Mouse (Mus musculus) liver, adult 2 months (tissue): ENCODE data around the gene Tmem198. TPM values are rescaled to one million over a fixed set of nuclear protein-coding genes. Genes with fewer than 3 reads are reported as not detected.

Experiments
- DNase-seq: peaks from one replicate; pipeline ENCODE4 v3.0.0-alpha.2; 2011; ENCODE audit warnings: low read depth, low spot score; ENCODE audit errors: extremely low read depth
- H3K27ac ChIP-seq: fragments of 200-500 bp; replicated peaks from 2 replicates; pipeline ENCODE4 v1.5.1; 2012; ENCODE audit warnings: low read depth, mild to moderate bottlenecking, control low read depth, inconsistent platforms, low read length; ENCODE audit not compliant: insufficient read depth
- H3K27me3 ChIP-seq: fragments of 200-500 bp; 2 replicates; pipeline ENCODE4 v1.6.1; 2012; ENCODE audit warnings: mild to moderate bottlenecking, moderate library complexity, low read length, inconsistent platforms; ENCODE audit not compliant: control insufficient read depth, insufficient read depth
- H3K36me3 ChIP-seq: fragments of 200-500 bp; 2 replicates; pipeline ENCODE4 v1.6.1; 2012; ENCODE audit warnings: low read length, inconsistent platforms; ENCODE audit not compliant: control insufficient read depth, insufficient read depth
- H3K4me1 ChIP-seq: fragments of 200-500 bp; 2 replicates; pipeline ENCODE4 v1.6.1; 2011; ENCODE audit warnings: low read length; ENCODE audit not compliant: control insufficient read depth, insufficient read depth
- H3K4me3 ChIP-seq: fragments of 200-500 bp; 2 replicates; pipeline ENCODE4 v1.5.1; 2011; ENCODE audit warnings: low read depth, mild to moderate bottlenecking, control low read depth, low read length, moderate library complexity; ENCODE audit not compliant: insufficient read depth
- H3K79me2 ChIP-seq: fragments of 200-500 bp; 2 replicates; pipeline ENCODE4 v1.6.1; 2012; ENCODE audit warnings: inconsistent platforms, mild to moderate bottlenecking, low read length, moderate library complexity; ENCODE audit not compliant: control insufficient read depth, insufficient read depth
- H3K9ac ChIP-seq: fragments of 200-500 bp; 2 replicates; pipeline ENCODE4 v1.6.1; 2012; ENCODE audit warnings: low read depth, mild to moderate bottlenecking, control low read depth, inconsistent platforms, low read length
- CTCF ChIP-seq: fragments of 200-500 bp; IDR thresholded peaks from 2 replicates; pipeline ENCODE4 v1.5.1; 2011; ENCODE audit warnings: low read depth, low read length, control low read depth
- POLR2A ChIP-seq: fragments of 200-500 bp; IDR thresholded peaks from 2 replicates; pipeline ENCODE4 v1.6.1; 2011; ENCODE audit warnings: low read length, control low read depth; ENCODE audit not compliant: insufficient read depth; ENCODE audit errors: extremely low read depth
- WGBS: fragments of 180-500 bp; shearing (Covaris S2); methylation state at CpG from one replicate; pipeline ENCODE4 v1.1.7; 2018; 5-methylcytosine and 5-hydroxymethylcytosine counted together
- polyA plus RNA-seq: library from polyadenylated mRNA; depleted of rRNA; stranded (reverse); fragments of >200 nt; gene quantifications from 2 replicates; pipeline ENCODE4 v1.2.3, GENCODE M21; 2012
- total RNA-seq: library from RNA; depleted of rRNA; stranded (reverse); fragments of >200 nt; gene quantifications from 2 replicates; pipeline ENCODE4 v1.2.3, GENCODE M21; 2014

Gene Tmem198
- total and polyA plus RNA-seq, 2 experiments: 0.06 to 0.55 TPM

DNA sequence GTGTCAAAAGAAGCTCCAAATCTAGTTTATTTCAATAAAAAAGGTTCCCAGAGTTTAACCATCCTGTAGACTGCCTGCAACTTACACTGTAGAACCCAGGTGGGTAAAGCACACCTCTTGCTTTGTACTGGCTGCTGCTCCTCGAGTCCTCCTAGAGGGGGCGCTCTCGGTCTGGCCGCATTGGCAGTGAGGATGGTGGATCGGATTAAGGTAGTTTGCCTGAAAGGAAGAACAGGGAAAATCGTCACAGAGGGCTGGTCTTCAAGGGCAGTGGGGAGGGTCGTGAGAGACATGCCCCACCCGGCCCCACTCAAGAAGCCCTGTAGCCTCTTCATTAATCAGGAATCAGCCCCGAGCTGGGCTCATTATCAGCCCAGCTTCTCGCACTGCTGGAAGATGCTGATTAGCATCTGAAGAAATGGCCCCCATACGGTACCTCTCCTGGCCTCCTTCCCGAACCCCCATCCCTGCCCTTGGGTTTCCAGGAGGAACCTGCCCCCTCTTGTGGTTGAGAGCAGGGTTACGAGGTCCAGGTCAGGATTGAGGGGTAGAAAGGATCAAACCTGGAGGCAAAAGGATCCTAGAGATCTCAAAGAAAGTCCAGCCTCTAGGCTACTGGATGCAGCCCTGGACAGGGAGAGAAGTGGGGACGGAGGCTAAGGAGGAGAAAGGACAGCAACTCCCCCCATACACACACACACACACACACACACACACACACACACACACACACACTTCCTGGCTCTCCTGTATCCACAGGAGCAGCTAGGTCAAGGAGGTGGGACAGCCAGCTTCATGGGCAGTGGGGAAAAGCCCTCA, 22.4 kb upstream of the Tmem198 start:
- DNase-seq: no peak
- no peak overlapping the region for H3K27ac ChIP-seq
- H3K4me1 ChIP-seq: no peaks in the 10 kb centered on the region
- no peak overlapping the region for H3K9ac ChIP-seq
- peaks cover 9% of the 10 kb centered on the region for H3K27me3 ChIP-seq
- no peak overlapping the region for H3K4me3 ChIP-seq
- H3K36me3 ChIP-seq: no peaks in the 10 kb centered on the region
- peak; percentile 42 for TF ChIP-seq CTCF
- no peak for TF ChIP-seq POLR2A
- no peaks in the 10 kb centered on the region for H3K79me2 ChIP-seq
- WGBS: 23% methylated on average over 14 of the region's 14 CpGs

DNA sequence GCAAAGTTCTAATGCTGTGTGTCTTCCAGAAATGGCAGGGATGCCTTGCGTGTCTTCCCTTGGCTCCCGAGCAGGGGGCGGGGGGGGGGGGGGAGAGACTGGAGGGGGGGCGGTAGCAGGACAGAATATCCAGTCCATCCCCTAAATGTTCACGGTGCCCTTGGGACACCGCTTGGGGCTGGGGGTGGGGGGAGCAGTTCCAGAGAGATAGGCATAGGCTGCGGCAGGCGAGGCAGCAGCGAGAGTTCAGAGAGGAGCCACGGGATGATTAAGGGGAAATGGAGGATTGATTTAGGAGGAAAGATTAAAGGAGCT, 21.7 kb upstream of the Tmem198 start:
- Histone ChIP-seq H3K36me3 (no peaks in the 10 kb centered on the region), H3K4me3 (no peak overlapping the region), H3K27me3 (peaks cover 14% of the 10 kb centered on the region), H3K4me1 (no peaks in the 10 kb centered on the region), H3K79me2 (no peaks in the 10 kb centered on the region), H3K9ac (no peak overlapping the region), H3K27ac (no peak overlapping the region)
- no peak for TF ChIP-seq POLR2A
- TF ChIP-seq CTCF: no peak
- DNase-seq: no peak
- 10% methylated on average over 8 of the region's 10 CpGs for WGBS

DNA sequence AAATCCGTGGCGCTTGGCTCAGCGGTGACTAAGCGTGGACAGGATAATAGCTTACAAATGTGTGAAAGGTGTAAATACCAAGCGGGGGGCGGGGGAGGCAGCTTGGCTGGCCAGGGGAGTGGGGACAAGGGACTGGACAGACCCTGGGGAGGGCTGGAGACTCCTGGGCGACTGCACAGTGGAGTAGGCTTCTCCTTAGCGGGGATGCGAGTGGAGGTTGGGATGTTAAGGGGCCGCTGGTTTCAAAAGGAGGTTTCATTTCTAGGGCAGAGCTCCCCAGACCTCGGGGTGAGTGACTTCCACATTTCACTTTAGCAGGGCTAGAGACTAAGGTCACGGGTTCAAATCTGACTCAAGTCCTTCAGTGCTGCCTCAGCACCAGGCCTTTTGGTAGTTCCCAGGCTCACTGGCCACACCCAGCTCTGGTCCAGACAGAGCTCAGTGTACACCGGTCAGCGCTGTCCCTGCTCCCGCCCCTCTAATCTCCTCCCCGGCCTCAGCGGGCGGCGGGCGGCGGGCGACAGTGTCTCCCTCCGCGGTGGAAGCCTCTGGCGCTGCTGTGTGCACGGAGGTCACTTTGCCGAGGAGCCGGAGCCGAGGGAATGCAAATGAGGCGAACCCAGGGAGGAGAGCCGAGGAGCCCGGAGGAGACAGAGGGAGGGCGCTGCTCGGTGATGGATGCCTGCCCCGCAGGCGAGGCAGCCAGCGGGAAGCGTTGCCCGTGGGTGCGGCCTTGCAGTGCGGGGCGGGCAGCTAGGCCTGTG, 21.1 kb upstream of the Tmem198 start:
- Histone ChIP-seq H3K36me3 (no peaks in the 10 kb centered on the region), H3K9ac (no peak overlapping the region), H3K4me3 (no peak overlapping the region; the same call in 1 of the 2 replicates), H3K79me2 (no peaks in the 10 kb centered on the region), H3K27ac (no peak overlapping the region), H3K27me3 (peaks cover 14% of the 10 kb centered on the region), H3K4me1 (no peaks in the 10 kb centered on the region)
- no peak for DNase-seq
- no peak for TF ChIP-seq POLR2A
- TF ChIP-seq CTCF: no peak
- WGBS: 6% methylated on average over 42 of the region's 42 CpGs

DNA sequence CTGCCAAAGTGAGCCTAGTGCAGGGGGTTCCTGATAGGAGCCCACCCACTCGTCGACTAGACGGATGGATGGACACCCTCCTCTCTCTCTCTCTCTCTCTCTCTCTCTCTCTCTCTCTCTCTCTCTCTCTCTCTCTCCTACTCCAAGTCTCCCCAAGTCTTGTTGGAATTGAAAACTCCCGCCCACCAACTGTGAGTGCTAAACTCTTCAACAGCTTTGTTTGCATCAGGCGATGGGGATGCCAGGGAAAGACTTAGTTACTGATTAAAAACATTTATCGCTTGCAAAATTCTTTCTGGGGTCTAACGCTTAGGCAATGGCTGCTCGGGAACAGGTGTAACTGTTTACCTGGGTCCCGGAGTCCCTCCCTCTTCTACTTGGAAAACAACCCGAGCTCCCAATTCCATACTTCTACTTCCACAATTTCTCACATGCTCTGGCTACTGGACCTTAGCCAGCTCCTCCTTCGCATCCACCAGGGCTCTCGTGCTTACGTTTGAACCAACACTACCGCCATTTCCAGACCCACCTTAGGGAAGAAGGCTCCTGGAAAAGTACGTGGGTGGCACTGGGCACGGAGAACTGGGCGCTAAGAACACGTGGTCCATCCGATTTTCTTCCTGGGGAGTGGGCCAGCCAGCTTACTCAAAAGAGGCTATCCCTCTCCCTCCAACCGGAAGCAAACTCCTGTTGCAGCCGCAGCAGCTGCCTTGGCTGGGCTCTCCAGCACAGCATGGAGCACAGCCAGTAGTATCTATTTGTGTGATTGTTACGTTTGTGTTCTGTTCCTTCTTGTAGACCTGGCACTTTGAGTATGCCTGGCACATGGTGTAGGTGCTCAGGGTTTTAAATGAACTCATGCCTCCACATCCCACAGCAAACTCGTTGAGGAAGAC, 20.3 kb upstream of the Tmem198 start:
- Histone ChIP-seq H3K27ac (no peak overlapping the region), H3K9ac (no peak overlapping the region), H3K36me3 (no peaks in the 10 kb centered on the region), H3K79me2 (no peaks in the 10 kb centered on the region), H3K4me1 (no peaks in the 10 kb centered on the region), H3K4me3 (no peak overlapping the region), H3K27me3 (peaks cover 14% of the 10 kb centered on the region)
- DNase-seq: no peak
- 8% methylated on average over 23 of the region's 23 CpGs for WGBS
- TF ChIP-seq CTCF: no peak
- no peak for TF ChIP-seq POLR2A

DNA sequence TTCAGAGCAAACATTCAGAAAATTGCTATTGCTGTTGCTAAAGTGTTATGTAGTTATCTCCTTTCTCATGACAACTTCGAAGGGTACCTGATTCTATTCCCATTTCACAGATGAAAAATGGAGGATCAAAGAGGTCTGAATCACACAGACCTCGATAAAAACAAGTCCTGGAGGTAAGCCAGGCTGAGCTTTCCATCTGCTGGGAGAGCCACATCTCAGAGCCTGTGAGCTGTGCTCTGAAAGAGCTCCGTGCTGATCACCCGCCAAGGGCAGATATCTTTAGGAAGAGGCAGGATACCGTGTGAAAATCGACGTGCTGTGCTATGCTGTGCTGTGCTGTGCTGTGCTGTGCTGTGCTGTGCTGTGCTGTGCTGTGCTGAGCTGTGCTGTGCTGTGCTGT, 19.0 kb upstream of the Tmem198 start:
- H3K27me3 ChIP-seq: peaks cover 14% of the 10 kb centered on the region

More for the DNA sequence above, 19.0 kb upstream of the Tmem198 start:
- H3K79me2 ChIP-seq: no peaks in the 10 kb centered on the region
- DNase-seq: no peak
- WGBS: 64% methylated on average over 7 of the region's 7 CpGs
- no peak overlapping the region for H3K4me3 ChIP-seq
- H3K27ac ChIP-seq: no peak overlapping the region
- no peaks in the 10 kb centered on the region for H3K36me3 ChIP-seq
- no peak overlapping the region for H3K9ac ChIP-seq
- no peaks in the 10 kb centered on the region for H3K4me1 ChIP-seq
- TF ChIP-seq POLR2A: no peak
- no peak for TF ChIP-seq CTCF
